Mouse (Mus musculus) embryonic facial prominence, embryonic 13.5 days (tissue): Measurements from ENCODE around the gene Rfx2. TPM values are rescaled to one million over a fixed set of nuclear protein-coding genes. Genes with fewer than 3 reads are reported as not detected.

Source experiments
- ATAC-seq: fragments of 200-750 bp; cut with Nextera tagmentation; 2 replicates; pipeline ENCODE4 v1.8.0; 2017; ENCODE audit warnings: low read depth; ENCODE audit not compliant: insufficient number of reproducible peaks, insufficient read depth, low FRiP score, low TSS enrichment
- H3K27ac ChIP-seq: fragments of 300-500 bp; sonication (generic); 2 replicates; pipeline ENCODE4 v1.5.1; 2015; ENCODE audit warnings: moderate library complexity, mild to moderate bottlenecking, inconsistent platforms
- H3K27me3 ChIP-seq: fragments of 300-500 bp; sonication (generic); 2 replicates; pipeline ENCODE4 v1.6.1; 2015; ENCODE audit warnings: mild to moderate bottlenecking, inconsistent platforms
- H3K36me3 ChIP-seq: fragments of 300-500 bp; sonication (generic); 2 replicates; pipeline ENCODE4 v1.6.1; 2015; ENCODE audit warnings: mild to moderate bottlenecking, inconsistent platforms
- H3K4me1 ChIP-seq: fragments of 300-500 bp; sonication (generic); 2 replicates; pipeline ENCODE4 v1.6.1; 2015; ENCODE audit warnings: inconsistent platforms
- H3K4me2 ChIP-seq: fragments of 300-500 bp; sonication (generic); 2 replicates; pipeline ENCODE4 v1.6.1; 2015; ENCODE audit warnings: moderate library complexity, mild to moderate bottlenecking, inconsistent platforms
- H3K4me3 ChIP-seq: fragments of 300-500 bp; sonication (generic); 2 replicates; pipeline ENCODE4 v1.5.1; 2015; ENCODE audit warnings: mild to moderate bottlenecking, inconsistent platforms
- H3K9ac ChIP-seq: fragments of 300-500 bp; sonication (generic); 2 replicates; pipeline ENCODE4 v1.6.1; 2015; ENCODE audit warnings: mild to moderate bottlenecking, inconsistent platforms
- H3K9me3 ChIP-seq: fragments of 300-500 bp; sonication (generic); 2 replicates; pipeline ENCODE4 v1.6.1; 2016; ENCODE audit warnings: inconsistent platforms
- WGBS: fragments of 180-500 bp; shearing (Covaris S2); methylation state at CpG from one replicate; pipeline ENCODE4 v1.1.7; 2015; ENCODE audit warnings: mixed read lengths; 5-methylcytosine and 5-hydroxymethylcytosine counted together
- polyA plus RNA-seq: library from polyadenylated mRNA; unstranded; fragments of >200 nt; fragmentation: Nextera tagmentation; extraction: Ambion mirVana; gene quantifications from 2 replicates; pipeline ENCODE4 v1.2.1, GENCODE M21; 2015

The Rfx2 gene
- polyA plus RNA-seq, 1 experiment from 2014 or later = 4.5 TPM

- Histone ChIP-seq H3K4me2 (no peak overlapping the region), H3K27me3 (no peaks in the 10 kb centered on the region), H3K9ac (no peak overlapping the region), H3K4me1 (0 out of 2 replicates have a peak, but pooled peaks cover 5% of the 10 kb centered on the region), H3K36me3 (no peaks in the 10 kb centered on the region), H3K4me3 (no peak overlapping the region), H3K27ac (no peak overlapping the region), H3K9me3 (no peaks in the 10 kb centered on the region)
- ATAC-seq = no peak
- WGBS = 76% methylated on average over 17 of the region's 17 CpGs
These were observed 90.0 kb downstream of the Rfx2 start for GRCm38 (mm10) chr17:56740788-56741160.

GRCm38 (mm10) chr17:56740118-56740787, 90.6 kb downstream of the Rfx2 start:
- Histone ChIP-seq H3K4me2 (no peak overlapping the region), H3K27me3 (no peaks in the 10 kb centered on the region), H3K36me3 (no peaks in the 10 kb centered on the region), H3K9ac (no peak overlapping the region), H3K4me3 (no peak overlapping the region), H3K9me3 (no peaks in the 10 kb centered on the region), H3K4me1 (0 out of 2 replicates have a peak, but pooled peaks cover 5% of the 10 kb centered on the region), H3K27ac (no peak overlapping the region)
- WGBS = 76% methylated on average over 17 of the region's 17 CpGs
- ATAC-seq = no peak

- WGBS = 80% methylated on average over 10 of the region's 10 CpGs
- Histone ChIP-seq H3K27ac (no peak overlapping the region), H3K4me2 (no peak overlapping the region), H3K4me1 (no peaks in the 10 kb centered on the region), H3K9me3 (no peaks in the 10 kb centered on the region), H3K27me3 (no peaks in the 10 kb centered on the region), H3K4me3 (no peak overlapping the region), H3K9ac (no peak overlapping the region), H3K36me3 (no peaks in the 10 kb centered on the region)
- ATAC-seq = no peak
These were observed 92.6 kb downstream of the Rfx2 start for GRCm38 (mm10) chr17:56738221-56738620.

GRCm38 (mm10) chr17:56736534-56736933, 94.3 kb downstream of the Rfx2 start:
- no peak overlapping the region for H3K4me3 ChIP-seq
- H3K4me1 ChIP-seq = no peaks in the 10 kb centered on the region
- no peak for ATAC-seq
- no peak overlapping the region for H3K27ac ChIP-seq
- H3K4me2 ChIP-seq = no peak overlapping the region
- no peaks in the 10 kb centered on the region for H3K27me3 ChIP-seq
- no peaks in the 10 kb centered on the region for H3K9me3 ChIP-seq
- H3K36me3 ChIP-seq = no peaks in the 10 kb centered on the region
- no peak overlapping the region for H3K9ac ChIP-seq
- WGBS = 41% methylated on average over 8 of the region's 8 CpGs

- peaks cover 26% of the 10 kb centered on the region for H3K4me1 ChIP-seq
- no peak overlapping the region for H3K9ac ChIP-seq
- 0 out of 2 replicates have a peak, but pooled peaks cover 3% of the 10 kb centered on the region for H3K9me3 ChIP-seq
- H3K36me3 ChIP-seq = peaks cover 7% of the 10 kb centered on the region; the same call in 1 of the 2 replicates
- no peak overlapping the region for H3K4me2 ChIP-seq
- H3K27ac ChIP-seq = no peak overlapping the region
- H3K4me3 ChIP-seq = no peak overlapping the region
- no peaks in the 10 kb centered on the region for H3K27me3 ChIP-seq
- 59% methylated on average over 2 of the region's 2 CpGs for WGBS
- ATAC-seq = no peak
These were observed 101.2 kb downstream of the Rfx2 start for GRCm38 (mm10) chr17:56729656-56730055.

- H3K4me3 ChIP-seq = no peak overlapping the region
- WGBS = 54% methylated on average over 6 of the region's 6 CpGs
These were observed 101.7 kb downstream of the Rfx2 start for GRCm38 (mm10) chr17:56729151-56729550.

GRCm38 (mm10) chr17:56728117-56728516, 102.7 kb downstream of the Rfx2 start:
- H3K9ac ChIP-seq = peak overlapping the region; percentile 40; the same call in 1 of the 2 replicates
- H3K27me3 ChIP-seq = no peaks in the 10 kb centered on the region
- peaks cover 21% of the 10 kb centered on the region for H3K36me3 ChIP-seq
- ATAC-seq = no peak
- WGBS = 25% methylated on average over 12 of the region's 12 CpGs
- H3K4me3 ChIP-seq = no peak overlapping the region
- peak overlapping the region; percentile 33 for H3K4me2 ChIP-seq
- H3K4me1 ChIP-seq = peaks cover 26% of the 10 kb centered on the region
- peak overlapping the region; percentile 60 for H3K27ac ChIP-seq
- H3K9me3 ChIP-seq = 0 out of 2 replicates have a peak, but pooled peaks cover 3% of the 10 kb centered on the region

More at GRCm38 (mm10) chr17:56729151-56729550, 101.7 kb downstream of the Rfx2 start:
- Histone ChIP-seq H3K4me2 (no peak overlapping the region), H3K27me3 (no peaks in the 10 kb centered on the region), H3K9me3 (0 out of 2 replicates have a peak, but pooled peaks cover 3% of the 10 kb centered on the region), H3K9ac (no peak overlapping the region), H3K4me1 (peaks cover 26% of the 10 kb centered on the region), H3K36me3 (peaks cover 10% of the 10 kb centered on the region), H3K27ac (no peak overlapping the region)
- no peak for ATAC-seq

- Histone ChIP-seq H3K4me2 (peak overlapping the region; percentile 33), H3K4me1 (peaks cover 26% of the 10 kb centered on the region), H3K27ac (peak overlapping the region; percentile 60)
These were observed 103.2 kb downstream of the Rfx2 start for GRCm38 (mm10) chr17:56727659-56728058.

GRCm38 (mm10) chr17:56727029-56727649, 103.7 kb downstream of the Rfx2 start:
- WGBS = 9% methylated on average over 7 of the region's 7 CpGs
- peak overlapping the region; percentile 40 for H3K9ac ChIP-seq
- ATAC-seq = 0 out of 2 replicates have a peak, but pooled peaks have one; percentile 16
- H3K36me3 ChIP-seq = peaks cover 31% of the 10 kb centered on the region
- peak overlapping the region; percentile 33 for H3K4me2 ChIP-seq
- H3K4me3 ChIP-seq = no peak overlapping the region
- no peaks in the 10 kb centered on the region for H3K27me3 ChIP-seq
- H3K9me3 ChIP-seq = 0 out of 2 replicates have a peak, but pooled peaks cover 3% of the 10 kb centered on the region
- H3K4me1 ChIP-seq = peaks cover 26% of the 10 kb centered on the region
- H3K27ac ChIP-seq = peak overlapping the region; percentile 60

More at GRCm38 (mm10) chr17:56727659-56728058, 103.2 kb downstream of the Rfx2 start:
- Histone ChIP-seq H3K4me3 (no peak overlapping the region), H3K9ac (peak overlapping the region; percentile 40), H3K27me3 (no peaks in the 10 kb centered on the region), H3K36me3 (peaks cover 25% of the 10 kb centered on the region), H3K9me3 (0 out of 2 replicates have a peak, but pooled peaks cover 3% of the 10 kb centered on the region)
- WGBS = 14% methylated on average over 12 of the region's 12 CpGs
- no peak for ATAC-seq

Other genes with a start within 250 kb of the Rfx2 start
- 97.6 and 103 TPM in 2 replicates for gene Safb2, start 246.4 kb downstream of the Rfx2 start, polyA plus RNA-seq
- 119 and 132 TPM in 2 replicates for gene Safb, start 246.2 kb downstream of the Rfx2 start, polyA plus RNA-seq
- 254 and 258 TPM in 2 replicates for gene 2410015M20Rik, start 221.2 kb downstream of the Rfx2 start, polyA plus RNA-seq
- 1,916 and 1,978 TPM in 2 replicates for gene Rpl36, start 217.6 kb downstream of the Rfx2 start, polyA plus RNA-seq
- gene Lonp1, start 204.1 kb downstream of the Rfx2 start, polyA plus RNA-seq = 50.9 and 53.7 TPM in 2 replicates
- gene Catsperd, start 202.9 kb downstream of the Rfx2 start, polyA plus RNA-seq = 0.66 and 0.94 TPM in 2 replicates
- gene Ranbp3, start 157.7 kb downstream of the Rfx2 start, polyA plus RNA-seq = 98.4 and 105 TPM in 2 replicates
- gene Ndufa11, start 113.2 kb downstream of the Rfx2 start, polyA plus RNA-seq = 397 and 420 TPM in 2 replicates
- gene Vmac, start 113.0 kb downstream of the Rfx2 start, polyA plus RNA-seq = 19.2 and 24.6 TPM in 2 replicates
- gene Nrtn, start 73.5 kb downstream of the Rfx2 start, polyA plus RNA-seq = 17.7 and 18.4 TPM in 2 replicates
- 40.5 and 46.5 TPM in 2 replicates for gene Dus3l, start 66.3 kb downstream of the Rfx2 start, polyA plus RNA-seq
- 1.2 and 1.7 TPM in 2 replicates for gene Prr22, start 60.8 kb downstream of the Rfx2 start, polyA plus RNA-seq
- not detected in 2 replicates for gene Acsbg2, start 43.4 kb upstream of the Rfx2 start, polyA plus RNA-seq
- gene 1700061G19Rik, start 44.5 kb upstream of the Rfx2 start, polyA plus RNA-seq = 0.34 and 0.42 TPM in 2 replicates
- 65.4 and 71.0 TPM in 2 replicates for gene Mllt1, start 104.4 kb upstream of the Rfx2 start, polyA plus RNA-seq
- 0.17 and 0.25 TPM in 2 replicates for gene Acer1, start 151.1 kb upstream of the Rfx2 start, polyA plus RNA-seq
- gene Clpp, start 159.3 kb upstream of the Rfx2 start, polyA plus RNA-seq = 149 and 160 TPM in 2 replicates
- 36.2 and 42.0 TPM in 2 replicates for gene Alkbh7, start 166.3 kb upstream of the Rfx2 start, polyA plus RNA-seq
- gene Pspn, start 169.0 kb upstream of the Rfx2 start, polyA plus RNA-seq = 0.87 TPM in 1 of 2 replicates, not detected in the other
- 65.5 and 71.3 TPM in 2 replicates for gene Gtf2f1, start 180.3 kb upstream of the Rfx2 start, polyA plus RNA-seq
- 0.24 and 0.59 TPM in 2 replicates for gene Gm17949, start 180.5 kb upstream of the Rfx2 start, polyA plus RNA-seq
- gene Khsrp, start 200.5 kb upstream of the Rfx2 start, polyA plus RNA-seq = 45.7 and 49.8 TPM in 2 replicates
- gene Slc25a41, start 210.6 kb upstream of the Rfx2 start, polyA plus RNA-seq = not detected in 2 replicates
- gene Crb3, start 228.1 kb upstream of the Rfx2 start, polyA plus RNA-seq = 7.3 and 7.9 TPM in 2 replicates
- gene Slc25a23, start 228.8 kb upstream of the Rfx2 start, polyA plus RNA-seq = 9.1 TPM in 2 replicates
- gene Dennd1c, start 247.5 kb upstream of the Rfx2 start, polyA plus RNA-seq = 1.6 and 2.4 TPM in 2 replicates